In the genomic region with DNA sequence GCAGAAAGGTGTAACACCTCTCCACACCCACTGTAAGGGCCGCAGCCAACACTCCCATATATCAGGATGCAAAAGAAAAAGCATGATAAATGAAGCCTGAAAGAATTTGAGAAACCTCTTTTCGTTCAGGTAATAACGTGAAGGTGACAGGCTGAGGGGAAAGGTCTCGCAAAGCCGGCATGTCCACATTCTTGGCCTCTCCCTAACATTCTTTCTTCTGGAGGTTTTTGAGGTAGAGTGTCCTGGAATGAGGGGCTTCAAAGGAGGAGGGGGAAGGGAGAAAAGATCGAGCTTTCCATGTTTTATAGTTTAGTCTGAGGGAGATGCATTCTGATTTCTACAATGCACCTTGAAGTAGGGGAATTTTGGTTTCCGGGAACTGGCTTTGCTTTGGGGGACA, we compare ENCODE assay signal across 8 mouse cellular contexts. TPM values are rescaled to one million over a fixed set of nuclear protein-coding genes. Genes with fewer than 3 reads are reported as not detected.
DNase-seq lines count a peak whose midpoint lies in the region; ATAC-seq and TF ChIP-seq lines count a peak whose summit lies in the region.

A gene (plus strand): TSS at position 287 of the 400 bp plus-strand sequence.

- WGBS in midbrain, embryonic 15.5 days: 87% methylated on average over 7 of the region's 7 CpGs

- peak within 1 kb of the TSS; percentile 93 for H3K4me2 ChIP-seq in midbrain, embryonic 15.5 days

- no peaks in the 10 kb centered on the region for H3K27me3 ChIP-seq in midbrain, embryonic 15.5 days (replicated peaks)

- intact Hi-C loops in left cerebral cortex, adult 2 months (cut with DNase I): loop anchor here (10.0 kb wide), 1 partner anchor 668 kb away; no protein-coding TSS in a partner anchor

- H3K36me3 ChIP-seq in midbrain, embryonic 15.5 days (replicated peaks): no peaks in the 10 kb centered on the region

- ATAC-seq in midbrain, embryonic 15.5 days (replicated peaks): no peak

- TF ChIP-seq CTCF in left cerebral cortex, adult 2 months (IDR thresholded peaks at IDR 0.05): no peak

- peak within 1 kb of the TSS; percentile 77 for H3K4me3 ChIP-seq in left cerebral cortex, adult 2 months
- peak within 1 kb of the TSS; percentile 77 for H3K4me3 ChIP-seq in midbrain, embryonic 15.5 days

- H3K9me3 ChIP-seq in midbrain, embryonic 15.5 days: no peaks in the 10 kb centered on the region

- H3K9ac ChIP-seq in midbrain, embryonic 15.5 days: peak within 1 kb of the TSS; percentile 63

- H3K27ac ChIP-seq in left cerebral cortex, adult 2 months: peak within 1 kb of the TSS; percentile 82; the same call in 1 of the 2 replicates
- peak within 1 kb of the TSS; percentile 69; the same call in 1 of the 2 replicates for H3K27ac ChIP-seq in midbrain, embryonic 15.5 days

- H3K4me1 ChIP-seq in midbrain, embryonic 15.5 days: peaks cover 4% of the 10 kb centered on the region; the same call in 1 of the 2 replicates

- no peak for DNase-seq in left cerebral cortex, adult 2 months (ENCODE audit: extremely low spot score in 1 of 2, low spot score in 2 of 2)
- no peak for DNase-seq in left cerebral cortex, adult 9 months (ENCODE audit: low spot score in 2 of 2)
- DNase-seq in adrenal gland, postnatal 4 days (ENCODE audit: low spot score in 2 of 2): no peak
- DNase-seq in gonadal fat pad, adult 2 months (ENCODE audit: low read depth): no peak
- no peak for DNase-seq in layer of hippocampus, postnatal 10 days (ENCODE audit: low spot score in 2 of 2)
- no peak for DNase-seq in natural killer cell, adult 2 months (ENCODE audit: low spot score in 2 of 2)
- no peak for DNase-seq in cerebellum, adult 11 months

RNA-seq across cellular contexts. Expression of the gene that starts here (rescaled TPM):
- 10 to 100 TPM; 35.1 to 42.4 TPM for total RNA-seq in left cerebral cortex, adult 2 months (2021)
- 10 to 100 TPM; 27.0 to 27.4 TPM for total RNA-seq in adrenal gland, postnatal 4 days (2021)
- 12.3 and 14.7 TPM in 2 replicates for polyA plus RNA-seq in gonadal fat pad, adult 2 months (2012; rRNA removed)
- 10 to 100 TPM; 42.6 to 44.5 TPM for total RNA-seq in layer of hippocampus, postnatal 10 days (2021)
- polyA plus RNA-seq in midbrain, embryonic 15.5 days (2015; fragmentation: Nextera tagmentation; extraction: Ambion mirVana): 60.8 and 63.4 TPM in 2 replicates
